Mouse (Mus musculus): Measurements from ENCODE around the gene Mertk. TPM values are rescaled to one million over a fixed set of nuclear protein-coding genes. Genes with fewer than 3 reads are reported as not detected.

The Mertk gene
- total and polyA plus RNA-seq, 3 experiments: 0.05 TPM; not detected in 2

- Histone ChIP-seq H3K27ac (ENCODE audit: insufficient read depth, low read depth) (peak overlapping the region; percentile 55), H3K27me3 (replicated peaks) (no peaks in the 10 kb centered on the region), H3K4me2 (ENCODE audit: insufficient read depth, low read depth, poor library complexity, severe bottlenecking) (peak overlapping the region; percentile 62), H3K79me2 (replicated peaks; ENCODE audit: control insufficient read depth, extremely low read depth, insufficient read depth, poor library complexity, severe bottlenecking) (0 out of 2 replicates have a peak, but pooled peaks cover 3% of the 10 kb centered on the region), H3K9me3 (replicated peaks; ENCODE audit: low read length) (no peaks in the 10 kb centered on the region), H3K4me3 (replicated peaks in 1 of 3; ENCODE audit: low read depth in 2 of 3, low read length in 2 of 3, poor library complexity in 1 of 3) (peak overlapping the region; percentile 62 to 76 (median 73)), H3K36me3 (replicated peaks in 1 of 2; ENCODE audit: control insufficient read depth in 1 of 2, insufficient read depth in 1 of 2, low read length in 1 of 2) (peaks cover 0 to 7% of the 10 kb centered on the region in 2 experiments), H3K9ac (ENCODE audit: insufficient read depth, low read depth) (peak overlapping the region; percentile 51; the same call in 1 of the 2 replicates), H3K4me1 (ENCODE audit: control insufficient read depth in 1 of 2, insufficient read depth in 2 of 2) (peaks cover 0 to 11% of the 10 kb centered on the region in 2 experiments; a peak in 3 of 4 replicates)
- dilution Hi-C loops (cut with MboI; ENCODE audit: extremely low pct_ligation_motif_present, extremely low pct_unique_long_range_greater_than_20kb, low sequenced_read_pairs) (no loop called here), in situ Hi-C loops (cut with MboI; ENCODE audit: low pct_ligation_motif_present, low pct_unique_long_range_greater_than_20kb, low sequenced_read_pairs) (loop anchor here (5.0 kb wide), 1 partner anchor 120 kb away; the partner anchor contains the start of gene Mertk)
- TF ChIP-seq PAX5 (IDR thresholded peaks at IDR 0.05; ENCODE audit: low read length): no peak
- TF ChIP-seq TCF12 (IDR thresholded peaks at IDR 0.05; ENCODE audit: low read depth, low read length): 0 out of 2 replicates have a peak, but pooled peaks have one; percentile 40
- TF ChIP-seq MAX (IDR thresholded peaks at IDR 0.05; ENCODE audit: low read length): no peak
- no peak; the same call in 1 of the 2 replicates for TF ChIP-seq MAZ (IDR thresholded peaks at IDR 0.05; ENCODE audit: low read depth, low read length)
- peak; percentile 71 for TF ChIP-seq RAD21 (IDR thresholded peaks at IDR 0.05; ENCODE audit: low read depth, low read length)
- TF ChIP-seq MYC (IDR thresholded peaks at IDR 0.05; ENCODE audit: low read depth, low read length): no peak
- no peak for TF ChIP-seq MEF2A (IDR thresholded peaks at IDR 0.05; ENCODE audit: borderline replicate concordance, low read depth, low read length)
- TF ChIP-seq KAT2A (IDR thresholded peaks at IDR 0.05; ENCODE audit: insufficient replicate concordance, low read length): no peak
- no peak for TF ChIP-seq NRF1 (IDR thresholded peaks at IDR 0.05; ENCODE audit: low read depth, low read length)
- 0 out of 2 replicates have a peak, but pooled peaks have one; percentile 26 for TF ChIP-seq JUND (conservative IDR thresholded peaks at IDR 0.05; ENCODE audit: low read depth, low read length)
- TF ChIP-seq BHLHE40 (IDR thresholded peaks at IDR 0.05; ENCODE audit: low read depth, low read length): peak; percentile 92
- no peak for TF ChIP-seq CHD2 (IDR thresholded peaks at IDR 0.05; ENCODE audit: low read length)
- TF ChIP-seq SMC3 (IDR thresholded peaks at IDR 0.05; ENCODE audit: low read depth, low read length): peak; percentile 72
- TF ChIP-seq CHD1 (IDR thresholded peaks at IDR 0.05; ENCODE audit: low read depth, low read length): no peak
- TF ChIP-seq ETS1 (conservative IDR thresholded peaks at IDR 0.05; ENCODE audit: low read depth, low read length): 0 out of 2 replicates have a peak, but pooled peaks have one; percentile 26
- TF ChIP-seq JUN (IDR thresholded peaks at IDR 0.05; ENCODE audit: insufficient read depth, low read depth, low read length): no peak; the same call in 1 of the 2 replicates
- no peak for TF ChIP-seq UBTF (IDR thresholded peaks at IDR 0.05; ENCODE audit: low read depth, low read length)
- TF ChIP-seq USF2 (conservative IDR thresholded peaks at IDR 0.05; ENCODE audit: low read depth, low read length): no peak
- TF ChIP-seq CTCF (conservative IDR thresholded peaks at IDR 0.05 in 1 of 2, IDR thresholded peaks at IDR 0.05 in 1 of 2; ENCODE audit: low read depth in 2 of 2, low read length in 2 of 2): peak; percentile 58 to 77
- peak; percentile 67 for TF ChIP-seq ZNF384 (IDR thresholded peaks at IDR 0.05; ENCODE audit: low read depth, low read length)
- peak; percentile 68; the same call in 1 of the 2 replicates for TF ChIP-seq MAFK (IDR thresholded peaks at IDR 0.05; ENCODE audit: insufficient replicate concordance, low read length)
- TF ChIP-seq MXI1 (IDR thresholded peaks at IDR 0.05; ENCODE audit: low read depth, low read length): peak; percentile 63; the same call in 1 of the 2 replicates
- 0 out of 2 replicates have a peak, but pooled peaks have one; percentile 56 for TF ChIP-seq E2F4 (IDR thresholded peaks at IDR 0.05; ENCODE audit: insufficient replicate concordance, low read depth, low read length)
- no peak for TF ChIP-seq POLR2A (IDR thresholded peaks at IDR 0.05; ENCODE audit: low read depth, low read length)
- no peak for TF ChIP-seq ELF1 (IDR thresholded peaks at IDR 0.05; ENCODE audit: low read depth, low read length)
- peak; percentile 85; the same call in 1 of the 2 replicates for TF ChIP-seq SIN3A (IDR thresholded peaks at IDR 0.05; ENCODE audit: low read length)
- TF ChIP-seq GABPA (IDR thresholded peaks at IDR 0.05; ENCODE audit: insufficient replicate concordance, low read depth, low read length): no peak
- no peak for TF ChIP-seq POLR2AphosphoS2 (IDR thresholded peaks at IDR 0.05; ENCODE audit: low read depth, low read length)
- TF ChIP-seq ZMIZ1 (IDR thresholded peaks at IDR 0.05; ENCODE audit: low read depth, low read length): no peak
- TF ChIP-seq ZC3H11A (IDR thresholded peaks at IDR 0.05; ENCODE audit: low read depth, low read length): no peak; the same call in 1 of the 2 replicates
- TF ChIP-seq NELFE (IDR thresholded peaks at IDR 0.05; ENCODE audit: low read depth, low read length): no peak
- TF ChIP-seq EP300 (IDR thresholded peaks at IDR 0.05; ENCODE audit: low read length): no peak
- TF ChIP-seq HCFC1 (IDR thresholded peaks at IDR 0.05; ENCODE audit: low read depth, low read length): 0 out of 2 replicates have a peak, but pooled peaks have one; percentile 39
- TF ChIP-seq TBP (conservative IDR thresholded peaks at IDR 0.05; ENCODE audit: low read depth, low read length): 0 out of 2 replicates have a peak, but pooled peaks have one; percentile 25
- no peak for TF ChIP-seq ZKSCAN1 (IDR thresholded peaks at IDR 0.05; ENCODE audit: borderline replicate concordance, low read depth, low read length)
- no peak for TF ChIP-seq RCOR1 (conservative IDR thresholded peaks at IDR 0.05; ENCODE audit: low read depth, low read length)
- no peak for TF ChIP-seq USF1 (IDR thresholded peaks at IDR 0.05; ENCODE audit: low read depth, low read length)
- 0 out of 2 replicates have a peak, but pooled peaks have one; percentile 8 for TF ChIP-seq IRF4 (IDR thresholded peaks at IDR 0.05; ENCODE audit: low read depth, low read length)
- peak; percentile 77 for DNase-seq (ENCODE audit: extremely low read depth)
Measured at GRCm38 (mm10) chr2:128817387-128817785, 118.6 kb downstream of the Mertk start.
